Mouse (Mus musculus) MEL (cell line): ENCODE measurements around the gene Rplp2. TPM values are rescaled to one million over a fixed set of nuclear protein-coding genes. Genes with fewer than 3 reads are reported as not detected.

Source experiments
- DNase-seq: peaks from one replicate; pipeline ENCODE4 v3.0.0; 2011; ENCODE audit warnings: low read depth, low spot score
- H3K27ac ChIP-seq: 2 replicates; pipeline ENCODE4 v1.5.1; 2012; ENCODE audit warnings: low read depth, mild to moderate bottlenecking, control low read depth, low read length, moderate library complexity; ENCODE audit not compliant: control insufficient read depth
- H3K27me3 ChIP-seq, 2 experiments: fragments of 150-350 bp in 1 of 2; sonication (generic) in 1 of 2; 2 replicates each; pipeline ENCODE4 v1.6.1; 2012; ENCODE audit warnings: low read length in 2 of 2, mild to moderate bottlenecking in 2 of 2, improper control_type of control experiment in 1 of 2, moderate library complexity in 1 of 2; ENCODE audit not compliant: insufficient read depth in 2 of 2, control insufficient read depth in 1 of 2
- H3K36me3 ChIP-seq, 2 experiments: 2 replicates each; pipeline ENCODE4 v1.6.1; 2012 to 2014; ENCODE audit warnings: low read length in 2 of 2, improper control_type of control experiment in 1 of 2, inconsistent platforms in 1 of 2, mild to moderate bottlenecking in 1 of 2; ENCODE audit not compliant: insufficient read depth in 2 of 2, control insufficient read depth in 1 of 2
- H3K4me1 ChIP-seq, 2 experiments: fragments of 150-350 bp in 1 of 2; sonication (generic) in 1 of 2; 2 replicates each; pipeline ENCODE4 v1.6.1; 2012; ENCODE audit warnings: low read length in 2 of 2, improper control_type of control experiment in 1 of 2, mild to moderate bottlenecking in 1 of 2; ENCODE audit not compliant: insufficient read depth in 2 of 2, control insufficient read depth in 1 of 2
- H3K4me3 ChIP-seq, 2 experiments: fragments of 150-350 bp in 1 of 2; sonication (generic) in 1 of 2; 2 replicates each; pipeline ENCODE4 v1.5.1; 2012; ENCODE audit warnings: low read depth in 2 of 2, low read length in 2 of 2, mild to moderate bottlenecking in 2 of 2, moderate library complexity in 2 of 2, control low read depth in 1 of 2, improper control_type of control experiment in 1 of 2; ENCODE audit not compliant: control insufficient read depth in 1 of 2, insufficient read depth in 1 of 2
- H3K79me2 ChIP-seq: 2 replicates; pipeline ENCODE4 v1.6.1; 2012; ENCODE audit warnings: mild to moderate bottlenecking, low read length, moderate library complexity; ENCODE audit not compliant: control insufficient read depth, poor library complexity, insufficient read depth
- H3K9ac ChIP-seq: 2 replicates; pipeline ENCODE4 v1.6.1; 2012; ENCODE audit warnings: low read depth, mild to moderate bottlenecking, control low read depth, low read length, moderate library complexity; ENCODE audit not compliant: control insufficient read depth, poor library complexity, severe bottlenecking
- H3K9me3 ChIP-seq: fragments of 150-350 bp; sonication (generic); replicated peaks from 2 replicates; pipeline ENCODE4 v1.6.1; 2012; ENCODE audit warnings: mild to moderate bottlenecking, low read length, improper control_type of control experiment, moderate library complexity; ENCODE audit not compliant: insufficient read depth
- CHD1 ChIP-seq: IDR thresholded peaks from 2 replicates; pipeline ENCODE4 v1.6.1; 2012; ENCODE audit warnings: low read depth, mild to moderate bottlenecking, inconsistent platforms, low read length, improper control_type of control experiment
- CTCF ChIP-seq, 3 experiments: IDR thresholded peaks in 2 of 3; conservative IDR thresholded peaks in 1 of 3; 2 replicates each; pipeline ENCODE4 v1.5.1; 2011 to 2012; ENCODE audit warnings: low read length in 3 of 3, low read depth in 2 of 3, mild to moderate bottlenecking in 2 of 3, improper control_type of control experiment in 1 of 3, inconsistent platforms in 1 of 3, mixed read lengths in 1 of 3, moderate library complexity in 1 of 3; ENCODE audit not compliant: control insufficient read depth in 1 of 3, insufficient read depth in 1 of 3, poor library complexity in 1 of 3, severe bottlenecking in 1 of 3
- ELF1 ChIP-seq: IDR thresholded peaks from 2 replicates; pipeline ENCODE4 v1.6.1; 2014; ENCODE audit warnings: low read depth, mild to moderate bottlenecking, inconsistent platforms, low read length, improper control_type of control experiment, moderate library complexity
- EP300 ChIP-seq, 2 experiments: IDR thresholded peaks; 2 replicates each; pipeline ENCODE4 v1.6.1; 2011; ENCODE audit warnings: improper control_type of control experiment in 2 of 2, low read length in 2 of 2, low read depth in 1 of 2, mild to moderate bottlenecking in 1 of 2
- ETS1 ChIP-seq: IDR thresholded peaks from 2 replicates; pipeline ENCODE4 v1.6.1; 2012; ENCODE audit warnings: low read depth, mild to moderate bottlenecking, inconsistent platforms, low read length, improper control_type of control experiment, moderate library complexity
- GATA1 ChIP-seq: IDR thresholded peaks from 2 replicates; pipeline ENCODE4 v1.6.1; 2011; ENCODE audit warnings: low read depth, low read length, improper control_type of control experiment
- HCFC1 ChIP-seq: IDR thresholded peaks from 2 replicates; pipeline ENCODE4 v1.6.1; 2012; ENCODE audit warnings: low read depth, mild to moderate bottlenecking, inconsistent platforms, low read length, improper control_type of control experiment, moderate library complexity
- JUND ChIP-seq: IDR thresholded peaks from 2 replicates; pipeline ENCODE4 v1.6.1; 2011; ENCODE audit warnings: low read depth, mild to moderate bottlenecking, improper control_type of control experiment, low read length
- KAT2A ChIP-seq: conservative IDR thresholded peaks from 2 replicates; pipeline ENCODE4 v1.6.1; 2012; ENCODE audit warnings: low read depth, low read length, improper control_type of control experiment, inconsistent platforms
- MAX ChIP-seq: IDR thresholded peaks from 2 replicates; pipeline ENCODE4 v1.6.1; 2011; ENCODE audit warnings: low read length, improper control_type of control experiment
- MEF2A ChIP-seq: IDR thresholded peaks from 2 replicates; pipeline ENCODE4 v1.6.1; 2014; ENCODE audit warnings: low read depth, mild to moderate bottlenecking, inconsistent platforms, low read length, improper control_type of control experiment; ENCODE audit not compliant: poor library complexity, insufficient replicate concordance, severe bottlenecking; ENCODE audit errors: extremely low read depth
- MXI1 ChIP-seq: IDR thresholded peaks from 2 replicates; pipeline ENCODE4 v1.6.1; 2011; ENCODE audit warnings: mild to moderate bottlenecking, low read depth, low read length, improper control_type of control experiment
- MYB ChIP-seq: IDR thresholded peaks from 2 replicates; pipeline ENCODE4 v1.6.1; 2011; ENCODE audit warnings: mild to moderate bottlenecking, low read depth, low read length, improper control_type of control experiment
- NELFE ChIP-seq: IDR thresholded peaks from 2 replicates; pipeline ENCODE4 v1.6.1; 2011; ENCODE audit warnings: low read depth, low read length, improper control_type of control experiment
- POLR2A ChIP-seq, 2 experiments: IDR thresholded peaks; 2 replicates each; pipeline ENCODE4 v1.6.1; 2011 to 2012; ENCODE audit warnings: low read length in 2 of 2, mild to moderate bottlenecking in 2 of 2, control low read depth in 1 of 2, improper control_type of control experiment in 1 of 2, low read depth in 1 of 2, moderate library complexity in 1 of 2; ENCODE audit not compliant: control insufficient read depth in 1 of 2, insufficient read depth in 1 of 2, poor library complexity in 1 of 2
- POLR2AphosphoS2 ChIP-seq: IDR thresholded peaks from 2 replicates; pipeline ENCODE4 v1.6.1; 2011; ENCODE audit warnings: low read length, improper control_type of control experiment
- POLR2AphosphoS5 ChIP-seq: IDR thresholded peaks from 2 replicates; pipeline ENCODE4 v1.6.1; 2012; ENCODE audit warnings: low read depth, borderline replicate concordance, mild to moderate bottlenecking, inconsistent platforms, low read length, moderate library complexity, mixed read lengths
- SIN3A ChIP-seq: IDR thresholded peaks from 2 replicates; pipeline ENCODE4 v1.6.1; 2012; ENCODE audit warnings: low read length, improper control_type of control experiment, inconsistent platforms
- SMC3 ChIP-seq: IDR thresholded peaks from 2 replicates; pipeline ENCODE4 v1.6.1; 2011; ENCODE audit warnings: low read depth, low read length, improper control_type of control experiment
- TAL1 ChIP-seq: IDR thresholded peaks from 2 replicates; pipeline ENCODE4 v1.6.1; 2012; ENCODE audit warnings: mild to moderate bottlenecking, inconsistent platforms, low read length, moderate library complexity, mixed read lengths
- TBP ChIP-seq: IDR thresholded peaks from 2 replicates; pipeline ENCODE4 v1.8.0; 2011; ENCODE audit warnings: low read depth, low read length, improper control_type of control experiment
- TCF12 ChIP-seq: IDR thresholded peaks from 2 replicates; pipeline ENCODE4 v1.6.1; 2014; ENCODE audit warnings: low read depth, mild to moderate bottlenecking, inconsistent platforms, low read length, improper control_type of control experiment, moderate library complexity
- USF1 ChIP-seq: IDR thresholded peaks from 2 replicates; pipeline ENCODE4 v1.6.1; 2014; ENCODE audit warnings: low read depth, mild to moderate bottlenecking, inconsistent platforms, low read length, improper control_type of control experiment, moderate library complexity
- USF2 ChIP-seq, 2 experiments: IDR thresholded peaks; 2 replicates each; pipeline ENCODE4 v1.6.1; 2011 to 2012; ENCODE audit warnings: improper control_type of control experiment in 2 of 2, low read length in 2 of 2, borderline replicate concordance in 1 of 2, inconsistent platforms in 1 of 2, low read depth in 1 of 2, mild to moderate bottlenecking in 1 of 2; ENCODE audit not compliant: insufficient read depth in 1 of 2
- ZC3H11A ChIP-seq: IDR thresholded peaks from 2 replicates; pipeline ENCODE4 v1.6.1; 2012; ENCODE audit warnings: low read depth, mild to moderate bottlenecking, inconsistent platforms, low read length, improper control_type of control experiment
- ZMIZ1 ChIP-seq: IDR thresholded peaks from 2 replicates; pipeline ENCODE4 v1.6.1; 2012; ENCODE audit warnings: low read depth, mild to moderate bottlenecking, inconsistent platforms, low read length, improper control_type of control experiment, moderate library complexity
- ZNF384 ChIP-seq: IDR thresholded peaks from 2 replicates; pipeline ENCODE4 v1.6.1; 2012; ENCODE audit warnings: low read depth, mild to moderate bottlenecking, inconsistent platforms, low read length, improper control_type of control experiment
- polyA plus RNA-seq, 2 experiments: library from polyadenylated mRNA; stranded (reverse) in 1 of 2; unstranded in 1 of 2; fragments of >175 nt in 1 of 2; fragments of >200 nt in 1 of 2; gene quantifications; 2 replicates each; pipeline versions ENCODE4 v1.2.1 to v1.2.4; 2012; ENCODE audit warnings: low replicate concordance in 2 of 2, low read depth in 1 of 2; ENCODE audit not compliant: insufficient read length in 2 of 2, insufficient read depth in 1 of 2, missing spikeins in 1 of 2
- total RNA-seq: library from RNA; depleted of rRNA; stranded (reverse); fragments of 300-350 nt; gene quantifications from 2 replicates; pipeline ENCODE4 v1.2.3, GENCODE M21; 2012

The Rplp2 gene
- total and polyA plus RNA-seq, 3 experiments = 3,503 to 3,690 TPM; not detected in 1

DNA sequence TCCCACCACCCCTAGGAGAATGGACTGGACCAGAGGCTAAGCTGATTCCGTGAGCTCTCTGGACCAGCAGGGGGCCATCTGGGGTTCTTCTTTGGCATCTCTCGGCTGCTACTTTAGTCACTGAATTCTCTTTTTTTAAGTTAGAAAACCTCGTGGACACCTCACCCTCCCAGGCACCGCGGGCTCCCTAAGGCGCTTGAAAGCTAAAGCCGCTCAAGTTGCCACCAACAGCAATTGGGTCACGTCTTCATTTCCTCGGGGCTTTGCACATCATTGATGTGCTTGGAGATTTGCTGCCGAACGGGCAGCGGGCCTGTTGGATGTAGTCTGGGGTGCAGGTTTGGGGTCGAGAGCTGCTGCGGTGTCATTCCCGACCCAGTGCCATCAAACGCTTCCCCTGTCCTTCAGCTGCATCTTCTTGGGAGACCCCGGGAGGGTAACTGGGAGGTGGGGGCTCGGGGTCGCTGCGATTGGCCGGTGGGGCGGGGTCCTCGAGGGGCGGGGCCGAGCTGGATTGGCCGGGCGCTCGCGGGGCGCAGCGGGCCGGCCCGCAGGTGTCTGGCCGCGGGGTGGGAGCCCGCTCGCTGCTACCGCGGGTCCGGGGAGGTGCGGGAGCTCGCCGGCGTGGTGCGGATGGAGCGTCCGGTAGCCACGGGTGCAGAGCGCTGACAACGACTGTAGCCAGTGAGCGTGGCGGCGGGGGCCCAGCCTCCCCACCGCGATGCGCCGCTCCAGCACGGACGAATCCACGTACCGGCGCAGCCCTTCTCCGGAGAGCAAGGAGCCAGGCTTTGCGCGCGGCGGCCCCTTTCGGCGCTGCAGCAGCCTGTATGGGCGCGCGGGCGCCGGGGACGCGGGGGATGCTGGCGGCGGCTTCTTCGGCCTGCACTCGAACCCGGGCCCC, 34.6 kb downstream of the Rplp2 start:
- Histone ChIP-seq H3K9me3 (no peaks in the 10 kb centered on the region), H3K27me3 (no peaks in the 10 kb centered on the region), H3K36me3 (peaks cover 0 to 7% of the 10 kb centered on the region in 2 experiments; a peak in 2 of 4 replicates), H3K27ac (no peak overlapping the region), H3K4me1 (peaks cover 0 to 12% of the 10 kb centered on the region in 2 experiments; a peak in 3 of 4 replicates), H3K79me2 (peaks cover 14% of the 10 kb centered on the region), H3K4me3 (no peak overlapping the region), H3K9ac (no peak overlapping the region)
- no peak for TF ChIP-seq ELF1
- no peak for TF ChIP-seq POLR2AphosphoS2
- no peak for TF ChIP-seq GATA1
- no peak for TF ChIP-seq EP300 (IDR thresholded peaks at IDR 0.05; ENCODE audit: low read depth in 1 of 2, low read length in 2 of 2)
- TF ChIP-seq HCFC1 = no peak
- no peak for TF ChIP-seq CTCF (IDR thresholded peaks at IDR 0.05 in 2 of 3, conservative IDR thresholded peaks at IDR 0.05 in 1 of 3; ENCODE audit: control insufficient read depth in 1 of 3, insufficient read depth in 1 of 3, low read depth in 2 of 3, low read length in 3 of 3, poor library complexity in 1 of 3, severe bottlenecking in 1 of 3)
- TF ChIP-seq MYB = no peak
- TF ChIP-seq USF1 = no peak
- TF ChIP-seq TAL1 = no peak
- no peak for TF ChIP-seq ZMIZ1
- no peak for TF ChIP-seq TCF12
- TF ChIP-seq MXI1 = no peak
- TF ChIP-seq CHD1 = no peak
- TF ChIP-seq USF2 (IDR thresholded peaks at IDR 0.05; ENCODE audit: borderline replicate concordance in 1 of 2, insufficient read depth in 1 of 2, low read depth in 1 of 2, low read length in 2 of 2) = no peak
- no peak for TF ChIP-seq ZNF384
- no peak for TF ChIP-seq ETS1
- no peak for TF ChIP-seq KAT2A
- no peak for TF ChIP-seq MAX
- DNase-seq = no peak

DNA sequence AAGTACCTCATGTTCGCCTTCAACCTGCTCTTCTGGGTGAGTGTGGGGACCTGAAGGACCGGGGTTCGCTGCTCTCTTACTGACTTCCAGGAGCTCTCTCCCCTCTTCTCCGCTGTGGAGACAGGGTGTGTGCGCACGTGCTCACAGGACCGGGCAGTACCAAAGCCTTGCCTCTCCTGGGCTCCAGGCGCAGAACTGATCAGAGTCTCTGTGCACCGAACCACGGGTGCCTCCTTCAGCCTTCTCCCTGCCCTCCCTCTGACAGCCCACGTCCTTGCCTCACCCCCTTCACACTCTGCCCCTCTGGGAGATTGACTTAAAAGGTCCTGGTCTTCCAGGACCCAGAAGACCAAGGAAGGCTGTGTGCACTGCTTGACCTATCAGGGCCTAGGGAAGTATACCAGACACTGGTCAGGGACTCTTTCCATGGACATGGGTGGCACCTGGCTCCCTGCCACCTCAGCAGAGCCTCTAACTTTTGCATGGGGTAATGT, 35.4 kb downstream of the Rplp2 start:
- TF ChIP-seq MYB (no peak), MEF2A (no peak), EP300 (IDR thresholded peaks at IDR 0.05; ENCODE audit: low read depth in 1 of 2, low read length in 2 of 2) (no peak), SMC3 (no peak), NELFE (no peak), ZC3H11A (no peak), TBP (no peak), POLR2A (IDR thresholded peaks at IDR 0.05; ENCODE audit: control insufficient read depth in 1 of 2, insufficient read depth in 1 of 2, low read depth in 1 of 2, low read length in 2 of 2, poor library complexity in 1 of 2) (no peak), POLR2AphosphoS5 (no peak), SIN3A (no peak), JUND (no peak)
- H3K9ac ChIP-seq = no peak overlapping the region
- peaks cover 0 to 4% of the 10 kb centered on the region in 2 experiments; a peak in 2 of 4 replicates for H3K4me1 ChIP-seq
- no peak for DNase-seq
- no peak overlapping the region for H3K4me3 ChIP-seq
- H3K79me2 ChIP-seq = peaks cover 6% of the 10 kb centered on the region
- H3K27me3 ChIP-seq = no peaks in the 10 kb centered on the region
- H3K9me3 ChIP-seq = no peaks in the 10 kb centered on the region
- peaks cover 0 to under 1% of the 10 kb centered on the region in 2 experiments; a peak in 1 of 4 replicates for H3K36me3 ChIP-seq
- H3K27ac ChIP-seq = no peak overlapping the region
